Mouse (Mus musculus): ENCODE measurements around the gene Dnajc4.
"Not testable (repeated sequence)": the region's sequence is repeated elsewhere in the genome, so short reads cannot be mapped to it uniquely, and the experiment has no call there.

DNA sequence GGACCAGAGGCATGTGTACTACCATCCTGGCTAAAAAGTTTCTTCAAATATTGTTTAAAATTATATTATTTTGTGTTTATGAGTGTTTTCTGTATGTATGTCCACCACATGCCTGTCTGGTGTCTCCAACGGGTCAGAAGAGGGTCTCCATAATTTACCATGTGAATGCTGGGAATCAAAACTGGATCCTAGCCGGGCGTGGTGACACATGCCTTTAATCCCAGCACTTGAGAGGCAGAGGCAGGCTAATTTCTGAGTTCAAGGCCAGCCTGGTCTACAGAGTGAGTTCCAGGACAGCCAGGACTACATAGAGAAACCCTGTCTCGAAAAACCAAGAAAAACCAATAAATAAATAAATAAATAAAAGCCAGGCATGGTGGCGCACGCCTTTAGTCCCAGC lies 1.2 kb downstream of the Dnajc4 start:
- TF ChIP-seq TAL1, GATA1 (IDR thresholded peaks at IDR 0.05; ENCODE audit: low read length): not testable (repeated sequence)
